Mouse (Mus musculus): Measurements from ENCODE around the gene Ccser1. TPM values are rescaled to one million over a fixed set of nuclear protein-coding genes. Genes with fewer than 3 reads are reported as not detected.
A peak's percentile ranks its signal among the peaks of the same experiment; 100 is the strongest.
"Not testable (repeated sequence)": the region's sequence is repeated elsewhere in the genome, so short reads cannot be mapped to it uniquely, and the experiment has no call there.

The Ccser1 gene
- polyA plus RNA-seq, 1 experiment, result 9.3 TPM

- no peak for DNase-seq (ENCODE audit: extremely low spot score in 1 of 2, low spot score in 1 of 2)
These were observed 732.8 kb downstream of the Ccser1 start for GRCm38 (mm10) chr6:61912896-61913295.

DNA sequence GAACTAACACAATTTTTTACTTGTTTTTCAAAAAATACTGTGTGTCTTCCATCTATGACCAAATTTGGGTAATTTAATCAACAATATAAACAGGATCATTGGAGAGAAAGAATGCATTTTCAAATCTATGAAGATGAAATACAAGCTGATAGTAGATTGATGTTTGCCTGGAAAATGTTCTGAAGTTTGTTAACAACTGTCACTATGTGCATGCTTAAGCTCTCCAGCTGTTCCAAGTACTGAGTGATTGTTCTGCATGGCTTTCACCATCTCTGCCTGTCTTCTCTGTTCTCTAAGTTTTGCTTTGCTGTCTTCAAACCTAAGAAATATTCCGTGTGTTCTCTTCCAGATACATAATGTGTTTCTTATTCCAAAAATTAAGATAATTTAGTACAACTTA, 751.5 kb downstream of the Ccser1 start:
- no peak for DNase-seq (ENCODE audit: extremely low spot score in 1 of 2, low spot score in 1 of 2)

- DNase-seq (ENCODE audit: extremely low spot score in 1 of 2, low spot score in 1 of 2), result no peak
These were observed 756.5 kb downstream of the Ccser1 start for GRCm38 (mm10) chr6:61936656-61937055.

GRCm38 (mm10) chr6:61939236-61939635, 759.1 kb downstream of the Ccser1 start:
- DNase-seq (ENCODE audit: extremely low spot score in 1 of 2, low spot score in 1 of 2), result no peak

- no peak for DNase-seq (ENCODE audit: extremely low spot score in 1 of 2, low spot score in 1 of 2)
These were observed 773.6 kb downstream of the Ccser1 start for GRCm38 (mm10) chr6:61953703-61954102.

- DNase-seq (ENCODE audit: extremely low spot score in 1 of 2, low spot score in 1 of 2), result peak in 1 of 2 experiments; percentile 20
These were observed 796.8 kb downstream of the Ccser1 start for GRCm38 (mm10) chr6:61976878-61977277.

DNA sequence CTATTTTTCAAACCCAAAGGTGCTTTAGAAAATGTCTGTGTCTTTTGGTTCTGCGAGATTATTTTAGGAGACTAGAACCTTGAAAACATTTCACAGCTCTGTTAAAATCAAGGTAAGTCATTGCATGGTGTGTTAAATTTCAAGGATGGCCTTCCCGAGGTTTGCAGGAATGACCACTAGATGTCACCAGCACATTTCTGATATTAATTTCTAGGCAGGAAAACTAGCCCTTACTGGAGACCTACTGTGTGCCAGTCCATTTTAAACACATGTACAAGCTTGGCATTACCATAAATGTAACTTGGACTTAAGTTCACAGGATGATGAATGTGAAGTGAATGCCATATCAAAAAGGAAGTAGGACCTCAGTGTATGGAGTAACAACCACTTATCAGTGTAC, 798.3 kb downstream of the Ccser1 start:
- peak in 1 of 2 experiments; percentile 29 for DNase-seq (ENCODE audit: extremely low spot score in 1 of 2, low spot score in 1 of 2)

DNA sequence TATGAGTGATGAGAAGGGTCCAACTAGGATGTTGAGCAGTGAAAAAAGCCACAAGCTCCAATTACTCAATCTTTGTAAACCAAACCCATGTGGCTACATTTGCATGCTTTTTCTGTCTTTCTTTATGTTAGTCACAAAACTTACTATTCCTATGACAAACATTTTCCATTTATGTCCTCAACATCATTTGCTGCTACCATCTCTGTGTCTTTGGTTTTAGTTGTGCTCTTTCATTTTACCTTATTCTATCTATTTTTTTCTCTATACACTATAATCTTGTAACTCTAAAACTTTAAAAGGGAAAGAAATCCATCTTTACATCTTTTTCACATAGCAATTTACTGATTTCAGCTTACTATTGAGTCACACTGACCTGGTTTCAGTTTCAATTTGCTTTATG, 834.2 kb downstream of the Ccser1 start:
- DNase-seq (ENCODE audit: extremely low spot score in 1 of 2, low spot score in 1 of 2), result no peak

DNA sequence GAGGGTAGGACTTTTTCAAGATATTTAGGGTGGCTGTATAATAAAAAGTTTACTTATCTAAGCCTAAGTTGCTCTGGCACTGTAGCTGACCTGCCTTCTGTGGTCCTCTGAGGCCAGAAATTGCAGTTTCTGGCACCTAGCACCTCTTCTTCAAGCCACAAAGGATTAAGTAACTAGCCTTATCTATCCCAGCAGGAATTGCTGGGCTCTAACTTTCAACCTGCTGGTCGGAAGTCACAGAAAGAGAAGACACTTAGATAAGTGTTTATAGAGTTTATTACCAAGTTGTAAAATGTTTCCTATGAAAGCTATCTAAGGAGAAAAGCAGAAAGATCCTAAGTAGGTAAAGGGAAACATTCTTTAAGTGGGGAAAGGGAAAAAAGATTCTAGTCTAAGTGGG, 864.3 kb downstream of the Ccser1 start:
- no peak for DNase-seq (ENCODE audit: extremely low spot score in 1 of 2, low spot score in 1 of 2)

GRCm38 (mm10) chr6:62045042-62045441, 864.9 kb downstream of the Ccser1 start:
- not testable (repeated sequence) for DNase-seq (ENCODE audit: extremely low spot score in 1 of 2, low spot score in 1 of 2)

GRCm38 (mm10) chr6:62055276-62055675, 875.2 kb downstream of the Ccser1 start:
- no peak for DNase-seq (ENCODE audit: extremely low spot score in 1 of 2, low spot score in 1 of 2)

GRCm38 (mm10) chr6:62066363-62067023, 886.4 kb downstream of the Ccser1 start:
- peak in 1 of 2 experiments; percentile 14 for DNase-seq (ENCODE audit: extremely low spot score in 1 of 2, low spot score in 1 of 2)

GRCm38 (mm10) chr6:62067024-62067380, 886.9 kb downstream of the Ccser1 start:
- DNase-seq (ENCODE audit: extremely low spot score in 1 of 2, low spot score in 1 of 2), result no peak

DNA sequence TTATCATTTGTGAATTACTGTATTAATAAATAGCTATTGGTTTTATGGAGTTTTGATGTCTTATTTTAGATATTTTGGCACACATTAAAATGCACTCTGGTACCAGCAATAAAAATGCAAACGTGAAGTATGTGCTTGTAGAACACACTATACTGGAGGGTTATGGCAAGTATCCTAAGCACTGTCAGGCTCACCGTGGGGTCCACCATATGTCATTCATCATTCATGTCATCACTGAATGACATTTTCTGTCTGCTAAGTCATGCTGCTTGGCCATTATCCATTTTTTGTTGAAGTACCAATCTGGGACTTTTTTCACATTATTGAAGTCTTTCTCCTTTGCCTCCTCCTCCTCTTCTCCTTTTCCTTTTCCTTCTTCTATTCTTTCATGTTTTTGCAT, 925.3 kb downstream of the Ccser1 start:
- no peak for DNase-seq (ENCODE audit: extremely low spot score in 1 of 2, low spot score in 1 of 2)

DNA sequence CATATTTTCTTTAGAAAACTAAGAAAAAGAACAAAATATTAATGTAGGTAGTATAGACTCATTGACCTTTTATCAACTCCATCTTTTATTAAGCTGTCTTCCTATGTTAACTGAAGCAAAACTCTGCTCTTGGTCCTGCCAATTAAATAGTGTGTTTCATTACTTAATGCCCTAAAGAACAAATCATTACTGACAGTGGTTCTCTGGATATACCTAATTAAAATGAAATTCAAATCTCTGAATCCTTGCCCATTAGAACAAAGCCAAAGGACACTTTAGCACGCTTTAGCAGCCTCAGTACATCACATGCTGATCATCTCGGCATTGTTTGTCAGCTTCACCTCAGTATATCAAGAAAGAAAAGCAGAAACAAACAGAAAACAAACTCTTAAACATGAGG, 952.4 kb downstream of the Ccser1 start:
- DNase-seq (ENCODE audit: extremely low spot score in 1 of 2, low spot score in 1 of 2), result no peak

GRCm38 (mm10) chr6:62160320-62160719, 980.2 kb downstream of the Ccser1 start:
- no peak for DNase-seq (ENCODE audit: extremely low spot score in 1 of 2, low spot score in 1 of 2)

DNA sequence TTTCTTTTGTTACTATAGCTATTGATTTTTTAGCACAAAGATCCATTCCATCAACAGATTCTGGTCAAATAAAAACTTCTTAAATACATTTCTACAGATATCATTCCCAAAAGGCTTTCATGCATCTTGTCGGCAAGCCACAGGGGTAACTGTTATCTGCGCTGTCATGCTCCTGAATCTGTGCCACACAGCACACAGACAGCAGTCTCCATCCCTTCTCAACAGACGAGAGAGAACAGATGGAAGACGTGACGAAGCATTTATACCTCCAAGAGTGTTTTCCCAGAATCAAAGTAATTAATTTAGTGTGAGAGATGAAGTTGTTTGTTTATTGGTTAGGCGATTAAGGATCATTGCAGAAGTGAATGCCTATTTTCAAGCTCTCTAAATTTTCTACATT, 982.5 kb downstream of the Ccser1 start:
- peak; percentile 13 to 15 for DNase-seq (ENCODE audit: extremely low spot score in 1 of 2, low spot score in 1 of 2)

GRCm38 (mm10) chr6:62163826-62164225, 983.7 kb downstream of the Ccser1 start:
- DNase-seq (ENCODE audit: extremely low spot score in 1 of 2, low spot score in 1 of 2), result no peak

DNA sequence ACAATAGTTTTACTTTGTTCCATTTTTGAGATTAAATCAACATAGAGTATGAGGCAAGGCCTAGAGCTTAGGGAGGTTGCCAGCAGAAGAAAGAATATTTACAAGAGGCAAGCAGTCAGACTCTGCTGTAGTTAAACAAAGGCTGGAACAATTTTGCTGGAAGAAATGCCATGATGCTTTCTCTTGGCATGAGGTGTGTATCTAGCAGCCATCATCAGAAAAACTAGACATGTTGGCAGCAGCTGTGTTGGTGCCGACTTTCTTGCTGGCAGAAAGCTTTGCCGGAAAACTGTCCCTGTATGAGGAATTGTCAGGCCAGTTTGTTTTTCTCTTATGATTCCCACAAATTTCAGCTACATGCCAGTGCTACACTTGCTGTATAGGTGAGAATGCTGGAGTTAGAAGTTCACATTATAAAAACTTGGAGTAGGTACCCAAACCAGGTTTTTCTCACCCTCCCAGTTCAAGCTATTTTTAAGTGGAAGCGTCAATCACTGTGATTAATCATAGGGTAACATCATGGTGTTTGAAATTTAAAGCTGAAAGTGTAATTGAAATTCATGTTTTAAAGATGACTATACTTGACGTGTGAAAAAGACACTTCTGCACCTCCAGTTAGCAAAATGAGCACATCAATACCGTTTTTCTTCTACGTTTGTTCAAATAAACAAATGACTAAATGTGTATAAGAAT, 1016.5 kb downstream of the Ccser1 start:
- DNase-seq (ENCODE audit: extremely low spot score in 1 of 2, low spot score in 1 of 2), result peak; percentile 17 to 44

- DNase-seq (ENCODE audit: extremely low spot score in 1 of 2, low spot score in 1 of 2), result peak; percentile 7 to 37
These were observed 1018.6 kb downstream of the Ccser1 start for GRCm38 (mm10) chr6:62198768-62199167.

DNA sequence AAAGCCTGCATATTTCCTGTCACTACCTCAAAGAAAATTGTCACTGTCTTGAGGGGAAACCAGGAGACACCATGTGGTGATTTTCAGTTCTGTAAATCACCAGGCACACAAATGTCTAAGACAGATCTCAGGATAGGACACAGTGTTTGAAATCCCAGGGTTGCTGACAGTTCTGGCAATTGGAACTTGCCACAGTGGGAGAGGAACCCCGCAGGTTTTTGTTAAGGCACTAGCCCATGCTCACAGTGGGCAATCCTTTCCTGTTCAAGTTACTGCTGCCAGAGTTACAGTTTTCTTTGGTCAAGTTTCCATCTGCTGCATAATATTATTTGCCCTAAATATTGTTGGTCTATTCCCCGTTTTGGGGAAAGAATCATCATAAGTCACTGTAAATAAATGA, 1024.9 kb downstream of the Ccser1 start:
- DNase-seq (ENCODE audit: extremely low spot score in 1 of 2, low spot score in 1 of 2), result no peak

DNA sequence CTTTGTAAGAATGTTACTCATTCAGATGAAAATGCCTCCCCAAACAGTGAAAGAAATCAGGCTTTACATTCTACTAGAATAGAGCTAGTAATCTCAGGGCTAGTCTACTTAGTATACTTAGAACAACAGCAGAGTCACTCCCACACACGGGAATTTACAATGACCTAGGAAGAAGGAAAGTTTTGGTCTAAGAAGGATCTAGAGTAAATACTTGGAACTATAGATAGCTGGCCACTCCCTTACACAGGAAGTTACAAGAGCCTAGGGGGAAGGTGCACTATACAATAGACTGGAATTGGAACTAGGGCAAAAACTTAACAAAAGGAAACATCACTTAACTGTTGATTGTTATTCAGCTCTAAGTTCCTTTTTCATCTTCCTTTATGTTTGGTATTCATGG, 1041.7 kb downstream of the Ccser1 start:
- DNase-seq (ENCODE audit: extremely low spot score in 1 of 2, low spot score in 1 of 2), result no peak
